Mouse (Mus musculus): ENCODE measurements around the gene Iqcj. TPM values are rescaled to one million over a fixed set of nuclear protein-coding genes. Genes with fewer than 3 reads are reported as not detected.
A peak's percentile ranks its signal among the peaks of the same experiment; 100 is the strongest.

Iqcj gene
- polyA plus RNA-seq, 1 experiment from 2014 or later, result 0.34 TPM

GRCm38 (mm10) chr3:67892768-67893167, 748 bp downstream of the Iqcj start:
- H3K27me3 ChIP-seq (ENCODE audit: control insufficient read depth, insufficient read depth, low read length), result no peaks in the 10 kb centered on the region
- WGBS, result 89% methylated on average over 10 of the region's 10 CpGs
- peak; percentile 33; the same call in 1 of the 2 replicates for ATAC-seq (ENCODE audit: low FRiP score)
- DNase-seq (ENCODE audit: low spot score, missing footprints), result no peak
- no peaks in the 10 kb centered on the region for H3K36me3 ChIP-seq (ENCODE audit: control insufficient read depth, insufficient read depth, low read length)
- H3K4me1 ChIP-seq (ENCODE audit: control insufficient read depth, insufficient read depth, low read length), result peaks cover 4% of the 10 kb centered on the region; the same call in 1 of the 2 replicates
- H3K4me2 ChIP-seq, result peak overlapping the region; percentile 15; the same call in 1 of the 2 replicates
- peak overlapping the region; percentile 58; the same call in 1 of the 2 replicates for H3K27ac ChIP-seq (ENCODE audit: low read depth, low read length)
- no peak overlapping the region for H3K4me3 ChIP-seq (ENCODE audit: low read depth, low read length)
- no peaks in the 10 kb centered on the region for H3K9me3 ChIP-seq (ENCODE audit: control insufficient read depth, low read length)
- no peak overlapping the region; the same call in 1 of the 2 replicates for H3K9ac ChIP-seq (ENCODE audit: low read length)

GRCm38 (mm10) chr3:67902517-67902916, 10.5 kb downstream of the Iqcj start:
- H3K27ac ChIP-seq (ENCODE audit: low read depth, low read length), result no peak overlapping the region
- no peaks in the 10 kb centered on the region for H3K9me3 ChIP-seq (ENCODE audit: control insufficient read depth, low read length)
- H3K4me2 ChIP-seq, result no peak overlapping the region
- no peak overlapping the region for H3K9ac ChIP-seq (ENCODE audit: low read length)
- no peaks in the 10 kb centered on the region for H3K4me1 ChIP-seq (ENCODE audit: control insufficient read depth, insufficient read depth, low read length)
- H3K4me3 ChIP-seq (ENCODE audit: low read depth, low read length), result no peak overlapping the region
- DNase-seq (ENCODE audit: low spot score, missing footprints), result no peak
- H3K27me3 ChIP-seq (ENCODE audit: control insufficient read depth, insufficient read depth, low read length), result no peaks in the 10 kb centered on the region
- no peak for ATAC-seq (ENCODE audit: low FRiP score)
- WGBS, result 85% methylated on average over 4 of the region's 4 CpGs
- H3K36me3 ChIP-seq (ENCODE audit: control insufficient read depth, insufficient read depth, low read length), result no peaks in the 10 kb centered on the region

GRCm38 (mm10) chr3:67908586-67908985, 16.6 kb downstream of the Iqcj start:
- peak; percentile 10 for DNase-seq (ENCODE audit: low spot score, missing footprints)

GRCm38 (mm10) chr3:67918098-67918497, 26.1 kb downstream of the Iqcj start:
- peak overlapping the region; percentile 40; the same call in 1 of the 2 replicates for H3K27ac ChIP-seq (ENCODE audit: low read depth, low read length)
- no peaks in the 10 kb centered on the region for H3K9me3 ChIP-seq (ENCODE audit: control insufficient read depth, low read length)
- no peak overlapping the region for H3K4me3 ChIP-seq (ENCODE audit: low read depth, low read length)
- no peak for DNase-seq (ENCODE audit: low spot score, missing footprints)
- H3K4me2 ChIP-seq, result no peak overlapping the region
- no peaks in the 10 kb centered on the region for H3K36me3 ChIP-seq (ENCODE audit: control insufficient read depth, insufficient read depth, low read length)
- H3K9ac ChIP-seq (ENCODE audit: low read length), result no peak overlapping the region
- WGBS, result 65% methylated on average over 3 of the region's 3 CpGs
- H3K4me1 ChIP-seq (ENCODE audit: control insufficient read depth, insufficient read depth, low read length), result peaks cover 6% of the 10 kb centered on the region; the same call in 1 of the 2 replicates
- H3K27me3 ChIP-seq (ENCODE audit: control insufficient read depth, insufficient read depth, low read length), result no peaks in the 10 kb centered on the region; the same call in 1 of the 2 replicates
- ATAC-seq (ENCODE audit: low FRiP score), result peak; percentile 57

More at GRCm38 (mm10) chr3:67908586-67908985, 16.6 kb downstream of the Iqcj start:
- Histone ChIP-seq H3K9ac (ENCODE audit: low read length) (no peak overlapping the region), H3K27ac (ENCODE audit: low read depth, low read length) (no peak overlapping the region), H3K4me3 (ENCODE audit: low read depth, low read length) (no peak overlapping the region), H3K4me2 (no peak overlapping the region), H3K36me3 (ENCODE audit: control insufficient read depth, insufficient read depth, low read length) (no peaks in the 10 kb centered on the region), H3K4me1 (ENCODE audit: control insufficient read depth, insufficient read depth, low read length) (no peaks in the 10 kb centered on the region), H3K9me3 (ENCODE audit: control insufficient read depth, low read length) (no peaks in the 10 kb centered on the region), H3K27me3 (ENCODE audit: control insufficient read depth, insufficient read depth, low read length) (no peaks in the 10 kb centered on the region)
- ATAC-seq (ENCODE audit: low FRiP score), result no peak
- 90% methylated on average over 2 of the region's 2 CpGs for WGBS

- WGBS, result 30% methylated on average over 8 of the region's 8 CpGs
- ATAC-seq (ENCODE audit: low FRiP score), result peak; percentile 82
These were observed 26.7 kb downstream of the Iqcj start for GRCm38 (mm10) chr3:67918634-67919259.

GRCm38 (mm10) chr3:67923095-67923494, 31.1 kb downstream of the Iqcj start:
- ATAC-seq (ENCODE audit: low FRiP score), result no peak
- Histone ChIP-seq H3K9me3 (ENCODE audit: control insufficient read depth, low read length) (no peaks in the 10 kb centered on the region), H3K27ac (ENCODE audit: low read depth, low read length) (no peak overlapping the region), H3K4me3 (ENCODE audit: low read depth, low read length) (no peak overlapping the region), H3K4me2 (no peak overlapping the region), H3K4me1 (ENCODE audit: control insufficient read depth, insufficient read depth, low read length) (peaks cover 3% of the 10 kb centered on the region; the same call in 1 of the 2 replicates), H3K9ac (ENCODE audit: low read length) (no peak overlapping the region), H3K36me3 (ENCODE audit: control insufficient read depth, insufficient read depth, low read length) (no peaks in the 10 kb centered on the region), H3K27me3 (ENCODE audit: control insufficient read depth, insufficient read depth, low read length) (no peaks in the 10 kb centered on the region; the same call in 1 of the 2 replicates)
- no peak for DNase-seq (ENCODE audit: low spot score, missing footprints)
- 84% methylated on average over 4 of the region's 4 CpGs for WGBS

More at GRCm38 (mm10) chr3:67918634-67919259, 26.7 kb downstream of the Iqcj start:
- Histone ChIP-seq H3K4me1 (ENCODE audit: control insufficient read depth, insufficient read depth, low read length) (peaks cover 6% of the 10 kb centered on the region; the same call in 1 of the 2 replicates), H3K27me3 (ENCODE audit: control insufficient read depth, insufficient read depth, low read length) (no peaks in the 10 kb centered on the region; the same call in 1 of the 2 replicates), H3K9ac (ENCODE audit: low read length) (no peak overlapping the region), H3K27ac (ENCODE audit: low read depth, low read length) (peak overlapping the region; percentile 27; the same call in 1 of the 2 replicates), H3K9me3 (ENCODE audit: control insufficient read depth, low read length) (no peaks in the 10 kb centered on the region), H3K36me3 (ENCODE audit: control insufficient read depth, insufficient read depth, low read length) (no peaks in the 10 kb centered on the region), H3K4me2 (no peak overlapping the region), H3K4me3 (ENCODE audit: low read depth, low read length) (no peak overlapping the region)
- DNase-seq (ENCODE audit: low spot score, missing footprints), result peak; percentile 86

- H3K4me3 ChIP-seq (ENCODE audit: low read depth, low read length), result no peak overlapping the region
- no peaks in the 10 kb centered on the region for H3K36me3 ChIP-seq (ENCODE audit: control insufficient read depth, insufficient read depth, low read length)
- 74% methylated on average over 2 of the region's 2 CpGs for WGBS
- no peak overlapping the region for H3K27ac ChIP-seq (ENCODE audit: low read depth, low read length)
- no peak overlapping the region for H3K4me2 ChIP-seq
- no peaks in the 10 kb centered on the region; the same call in 1 of the 2 replicates for H3K27me3 ChIP-seq (ENCODE audit: control insufficient read depth, insufficient read depth, low read length)
- H3K4me1 ChIP-seq (ENCODE audit: control insufficient read depth, insufficient read depth, low read length), result 0 out of 2 replicates have a peak, but pooled peaks cover 2% of the 10 kb centered on the region
- H3K9me3 ChIP-seq (ENCODE audit: control insufficient read depth, low read length), result no peaks in the 10 kb centered on the region
- ATAC-seq (ENCODE audit: low FRiP score) (no peak), DNase-seq (ENCODE audit: low spot score, missing footprints) (no peak)
- H3K9ac ChIP-seq (ENCODE audit: low read length), result no peak overlapping the region
These were observed 33.4 kb downstream of the Iqcj start for GRCm38 (mm10) chr3:67925453-67925852.

GRCm38 (mm10) chr3:67930424-67931133, 38.6 kb downstream of the Iqcj start:
- 88% methylated on average over 10 of the region's 10 CpGs for WGBS
- H3K4me2 ChIP-seq, result no peak overlapping the region

GRCm38 (mm10) chr3:67931181-67931580, 39.2 kb downstream of the Iqcj start:
- no peaks in the 10 kb centered on the region for H3K27me3 ChIP-seq (ENCODE audit: control insufficient read depth, insufficient read depth, low read length)
- no peaks in the 10 kb centered on the region for H3K9me3 ChIP-seq (ENCODE audit: control insufficient read depth, low read length)
- no peak overlapping the region for H3K4me2 ChIP-seq
- WGBS, result 84% methylated on average over 8 of the region's 8 CpGs
- H3K36me3 ChIP-seq (ENCODE audit: control insufficient read depth, insufficient read depth, low read length), result no peaks in the 10 kb centered on the region
- 0 out of 2 replicates have a peak, but pooled peaks cover 2% of the 10 kb centered on the region for H3K4me1 ChIP-seq (ENCODE audit: control insufficient read depth, insufficient read depth, low read length)
- DNase-seq (ENCODE audit: low spot score, missing footprints) (no peak), ATAC-seq (ENCODE audit: low FRiP score) (no peak)
- H3K9ac ChIP-seq (ENCODE audit: low read length), result no peak overlapping the region
- no peak overlapping the region for H3K4me3 ChIP-seq (ENCODE audit: low read depth, low read length)
- no peak overlapping the region for H3K27ac ChIP-seq (ENCODE audit: low read depth, low read length)

More at GRCm38 (mm10) chr3:67930424-67931133, 38.6 kb downstream of the Iqcj start:
- H3K9me3 ChIP-seq (ENCODE audit: control insufficient read depth, low read length), result no peaks in the 10 kb centered on the region
- ATAC-seq (ENCODE audit: low FRiP score) (no peak), DNase-seq (ENCODE audit: low spot score, missing footprints) (no peak)
- no peaks in the 10 kb centered on the region for H3K36me3 ChIP-seq (ENCODE audit: control insufficient read depth, insufficient read depth, low read length)
- H3K9ac ChIP-seq (ENCODE audit: low read length), result no peak overlapping the region
- no peak overlapping the region for H3K4me3 ChIP-seq (ENCODE audit: low read depth, low read length)
- no peaks in the 10 kb centered on the region for H3K27me3 ChIP-seq (ENCODE audit: control insufficient read depth, insufficient read depth, low read length)
- H3K4me1 ChIP-seq (ENCODE audit: control insufficient read depth, insufficient read depth, low read length), result 0 out of 2 replicates have a peak, but pooled peaks cover 2% of the 10 kb centered on the region
- H3K27ac ChIP-seq (ENCODE audit: low read depth, low read length), result no peak overlapping the region
